Mouse (Mus musculus) spleen, adult 18-20 months (tissue): ENCODE results near the gene Suv39h2.

Experiments used
- DNase-seq, 2 experiments: peaks; one replicate each; pipeline ENCODE4 v3.0.0; 2022; ENCODE audit warnings: mixed read lengths in 2 of 2

The Suv39h2 gene

GRCm38 (mm10) chr2:3474861-3475283, at the start of gene Suv39h2:
Suv39h2 (minus strand) TSS chr2:3475031.
- peak; percentile 96 to 99 for DNase-seq

GRCm38 (mm10) chr2:3522558-3522957, 47.7 kb upstream of the Suv39h2 start:
- no peak for DNase-seq

- DNase-seq = peak; percentile 90 to 94
Observed at GRCm38 (mm10) chr2:3512552-3513454, 38.0 kb upstream of the Suv39h2 start, which contains the start of the genes Gm45902, Hspa14 and Cdnf. Gm45902 (minus strand) TSS chr2:3512790. Hspa14 (minus strand) TSS chr2:3512814. Cdnf (plus strand) TSS chr2:3513030.

- DNase-seq = peak; percentile 16 to 26
Observed at GRCm38 (mm10) chr2:3512076-3512475, 37.2 kb upstream of the Suv39h2 start.

GRCm38 (mm10) chr2:3500886-3501285, 26.1 kb upstream of the Suv39h2 start:
- no peak for DNase-seq

DNA sequence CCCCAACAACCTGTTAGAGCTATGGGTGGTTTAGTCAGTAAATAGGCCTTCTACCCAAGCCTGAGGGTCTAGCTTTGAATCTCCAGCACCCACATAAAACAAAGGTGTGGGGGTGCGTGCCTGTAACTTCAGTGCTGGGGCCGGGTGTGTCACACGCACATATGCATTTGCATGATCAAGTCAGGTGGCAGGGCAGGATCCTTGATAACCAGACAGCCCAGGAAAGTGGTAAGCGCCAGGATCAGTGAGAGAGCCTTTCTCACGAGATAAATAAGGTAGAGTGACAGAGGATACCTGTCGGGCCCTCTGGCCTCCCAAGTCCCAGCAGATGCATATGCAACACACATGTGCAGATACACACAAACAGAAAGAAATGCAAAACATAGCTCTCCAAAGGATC, 24.7 kb upstream of the Suv39h2 start:
- no peak for DNase-seq

- no peak for DNase-seq
Observed at GRCm38 (mm10) chr2:3493833-3494409, 19.1 kb upstream of the Suv39h2 start.

- no peak for DNase-seq
Observed at GRCm38 (mm10) chr2:3489816-3490215, 15.0 kb upstream of the Suv39h2 start.

DNA sequence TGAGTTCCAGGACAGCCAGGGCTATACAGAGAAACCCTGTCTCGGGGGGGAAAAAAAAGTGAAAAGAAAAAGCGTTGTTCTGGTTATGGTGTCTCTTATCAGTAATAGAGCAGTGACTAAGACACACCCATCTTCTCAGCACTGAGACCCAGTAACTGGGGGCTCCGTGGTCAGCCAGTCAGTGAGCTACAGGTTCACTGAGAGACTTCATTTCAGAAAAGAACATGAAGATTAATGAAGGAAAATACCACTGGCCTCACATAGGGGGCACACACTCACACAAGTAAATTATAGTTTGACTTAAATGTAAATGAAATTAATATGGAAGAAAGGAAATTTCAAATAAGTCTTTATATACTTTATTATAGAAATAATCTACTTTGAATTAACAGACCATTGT, 5.4 kb upstream of the Suv39h2 start:
- DNase-seq = no peak

- no peak for DNase-seq
Observed at GRCm38 (mm10) chr2:3475746-3476251, 968 bp upstream of the Suv39h2 start.

DNA sequence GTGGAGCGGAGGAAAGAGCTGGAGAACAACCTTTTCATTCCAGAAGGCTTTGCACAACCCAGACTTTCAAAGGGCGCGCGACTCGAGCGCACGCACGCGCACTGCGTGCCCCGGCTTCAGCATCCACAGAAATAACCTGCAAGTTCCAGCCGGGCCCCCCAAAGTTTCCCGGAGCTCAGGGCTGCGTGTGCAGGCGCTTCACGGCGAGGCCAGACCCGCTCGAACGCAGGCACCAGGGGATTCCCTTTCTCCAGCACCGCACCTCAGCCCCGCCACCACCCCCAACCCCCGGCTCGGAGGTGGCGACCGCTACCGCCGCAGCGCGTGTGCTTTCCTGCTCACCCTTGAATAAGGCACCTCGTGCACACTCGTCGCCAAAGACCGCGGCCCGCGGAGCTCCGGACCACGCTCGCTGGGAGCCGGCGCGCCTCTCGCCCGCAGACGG, 448 bp downstream of the Suv39h2 start:
- peak; percentile 25 to 53 for DNase-seq

- DNase-seq = no peak
Observed at GRCm38 (mm10) chr2:3473891-3474290, 940 bp downstream of the Suv39h2 start.

- DNase-seq = no peak
Observed at GRCm38 (mm10) chr2:3456590-3456989, 18.2 kb downstream of the Suv39h2 start.

DNA sequence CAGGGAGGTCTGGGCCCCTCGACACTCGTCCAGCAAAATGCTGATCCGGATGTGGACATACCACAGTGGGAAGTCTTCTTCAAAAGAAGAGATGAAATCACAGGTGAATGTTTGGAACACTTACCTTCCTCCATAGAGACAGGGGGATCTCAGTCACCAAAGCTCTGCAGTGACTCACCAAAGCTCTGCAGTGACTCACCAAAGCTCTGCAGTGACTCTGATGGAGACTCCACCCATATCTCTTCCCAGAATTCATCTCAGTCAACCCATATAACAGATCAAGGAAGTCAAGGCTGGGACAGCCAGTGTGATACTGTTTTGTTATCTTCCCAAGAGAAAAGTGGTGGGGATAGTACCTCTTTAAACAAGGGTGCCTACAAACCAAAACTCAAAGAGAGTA, 21.7 kb downstream of the Suv39h2 start:
- no peak for DNase-seq

DNA sequence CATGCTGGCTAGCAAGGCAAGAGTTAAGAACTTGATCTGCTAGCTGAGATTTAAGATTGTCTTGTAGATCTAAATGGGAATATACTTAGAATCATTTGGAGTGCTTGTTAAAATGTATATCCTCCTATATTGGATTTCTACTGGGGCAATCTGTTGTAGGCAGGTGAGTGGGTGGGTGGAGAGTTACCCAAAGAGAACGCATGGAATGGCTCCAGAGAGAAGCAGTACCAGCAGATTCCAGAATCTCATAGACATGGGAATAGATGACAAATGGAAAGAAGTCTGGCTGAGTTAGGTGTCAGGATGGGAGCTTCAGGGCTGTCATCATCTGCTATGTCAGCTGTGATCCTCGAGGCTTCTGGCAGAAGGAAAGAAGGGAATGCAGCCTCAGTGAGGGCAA, 25.4 kb downstream of the Suv39h2 start:
- no peak for DNase-seq

- no peak for DNase-seq
Observed at GRCm38 (mm10) chr2:3445984-3446383, 28.8 kb downstream of the Suv39h2 start.

- no peak for DNase-seq
Observed at GRCm38 (mm10) chr2:3444206-3444605, 30.6 kb downstream of the Suv39h2 start.

DNA sequence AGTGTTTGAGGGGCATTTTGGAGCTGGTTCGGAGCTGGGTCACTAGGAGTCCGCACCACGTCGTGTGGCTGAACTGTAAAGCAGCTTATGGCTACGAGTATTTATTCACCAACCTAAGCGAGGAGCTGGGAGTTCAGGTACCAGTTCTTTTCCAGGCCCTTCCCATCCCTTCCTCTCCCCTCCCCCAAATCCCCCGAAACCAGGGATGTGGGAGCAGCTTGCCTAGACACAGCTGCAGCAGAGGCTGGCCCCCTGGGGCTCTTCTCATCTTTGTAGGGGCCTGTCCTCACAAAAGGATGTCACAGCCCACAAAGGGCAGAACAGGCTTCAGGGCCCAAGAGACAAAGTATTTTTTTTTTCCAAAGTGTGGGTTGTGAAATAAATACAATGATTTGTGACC, 36.9 kb downstream of the Suv39h2 start:
- DNase-seq = no peak

- no peak for DNase-seq
Observed at GRCm38 (mm10) chr2:3435369-3436061, 39.3 kb downstream of the Suv39h2 start.

GRCm38 (mm10) chr2:3430956-3431355, 43.9 kb downstream of the Suv39h2 start:
- no peak for DNase-seq

GRCm38 (mm10) chr2:3424579-3424910, 50.3 kb downstream of the Suv39h2 start:
- no peak for DNase-seq

- DNase-seq = peak; percentile 83 to 84
Observed at GRCm38 (mm10) chr2:3423841-3424578, 50.8 kb downstream of the Suv39h2 start, which contains the start of gene Dclre1c. Dclre1c (plus strand) TSS chr2:3424131.
